Mouse (Mus musculus) left cerebral cortex, adult 8-10 months (tissue): ENCODE results near the gene Rflnb. TPM values are rescaled to one million over a fixed set of nuclear protein-coding genes. Genes with fewer than 3 reads are reported as not detected.
A peak's percentile ranks its signal among the peaks of the same experiment; 100 is the strongest.

Experiments
- DNase-seq, 2 experiments: peaks; one replicate each; pipeline ENCODE4 v3.0.0; 2022; ENCODE audit warnings: low spot score in 2 of 2
- total RNA-seq, 4 experiments: library from RNA; stranded (reverse); gene quantifications; 2 replicates each; pipeline ENCODE4 v1.2.4; 2022

The Rflnb gene
- total RNA-seq, result 1 to 10 TPM; 7.5 to 9.7 (median 8.9) TPM

DNA sequence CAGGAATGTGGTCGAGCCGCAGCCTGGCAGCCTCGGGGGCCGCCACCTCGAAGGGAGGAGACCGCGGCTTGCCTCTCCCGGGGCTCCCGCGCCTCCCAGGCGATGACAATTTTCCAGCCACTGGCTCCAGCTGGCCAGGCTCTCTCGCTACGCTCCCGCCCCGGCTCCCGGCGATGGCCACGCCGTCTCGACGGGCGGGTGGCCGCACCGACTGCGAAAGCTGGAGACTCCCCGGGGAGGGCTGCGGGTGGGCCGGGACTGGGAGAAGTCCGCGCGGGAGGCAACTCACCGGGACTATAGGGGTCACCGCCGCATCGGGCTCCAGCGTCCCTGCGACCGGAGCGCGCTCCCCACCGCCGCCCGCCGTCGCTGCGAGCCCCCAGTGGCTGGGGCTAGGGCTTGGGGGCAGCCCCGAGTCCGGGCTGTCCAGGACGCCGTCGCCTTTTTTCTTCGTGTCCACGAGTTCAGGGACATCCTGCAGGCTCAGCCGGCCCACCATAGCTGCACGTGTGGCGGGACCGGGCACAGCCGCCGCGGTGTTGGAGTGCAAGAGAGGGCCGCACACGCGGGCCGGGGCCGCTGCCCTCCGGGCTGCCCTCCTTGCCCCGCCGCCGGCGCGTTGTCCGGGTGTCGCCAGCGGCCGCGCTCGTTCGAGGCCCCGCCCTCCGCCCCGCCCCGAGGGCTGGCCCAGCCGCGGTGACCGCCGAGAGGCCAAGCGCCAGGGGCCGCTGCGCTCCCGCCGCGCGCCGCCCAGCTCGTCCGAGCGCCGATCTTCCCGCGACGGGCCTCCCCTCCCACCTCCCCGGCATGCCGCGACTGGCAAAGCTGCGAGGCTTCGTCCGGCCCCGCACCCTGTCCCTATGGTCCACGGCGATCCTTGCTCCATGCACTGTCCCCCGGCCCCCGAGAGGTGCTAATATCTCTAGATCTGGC is at the start of gene Rflnb:
Rflnb (minus strand) TSS at position 644 of the 933 bp plus-strand sequence.
- DNase-seq, result peak in 1 of 2 experiments; percentile 46

DNA sequence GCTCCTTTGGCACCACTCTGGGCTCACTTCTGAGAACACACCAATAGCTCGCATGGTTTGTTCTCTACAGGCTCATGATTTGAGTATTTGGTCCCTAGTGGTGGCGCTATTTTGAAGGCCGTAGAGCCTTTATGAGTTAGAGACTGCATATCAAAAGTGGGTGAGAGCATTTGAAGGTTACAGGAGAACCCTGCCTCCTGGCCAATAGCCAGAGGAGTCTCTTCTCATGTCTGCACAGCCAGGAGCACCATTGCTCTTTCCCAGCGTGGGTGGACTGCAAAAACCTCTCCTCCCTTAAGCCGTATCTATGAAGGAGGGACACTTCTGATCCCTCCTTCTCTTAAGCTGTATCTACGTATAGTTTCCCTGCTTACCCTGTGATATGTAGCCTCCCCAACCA is 49.8 kb upstream of the Rflnb start:
- no peak for DNase-seq

GRCm38 (mm10) chr11:76074296-76075093 is 46.9 kb upstream of the Rflnb start:
- DNase-seq, result no peak

GRCm38 (mm10) chr11:76069816-76070215 is 42.2 kb upstream of the Rflnb start:
- DNase-seq, result no peak

GRCm38 (mm10) chr11:76066563-76067156 is 39.1 kb upstream of the Rflnb start:
- no peak for DNase-seq

DNA sequence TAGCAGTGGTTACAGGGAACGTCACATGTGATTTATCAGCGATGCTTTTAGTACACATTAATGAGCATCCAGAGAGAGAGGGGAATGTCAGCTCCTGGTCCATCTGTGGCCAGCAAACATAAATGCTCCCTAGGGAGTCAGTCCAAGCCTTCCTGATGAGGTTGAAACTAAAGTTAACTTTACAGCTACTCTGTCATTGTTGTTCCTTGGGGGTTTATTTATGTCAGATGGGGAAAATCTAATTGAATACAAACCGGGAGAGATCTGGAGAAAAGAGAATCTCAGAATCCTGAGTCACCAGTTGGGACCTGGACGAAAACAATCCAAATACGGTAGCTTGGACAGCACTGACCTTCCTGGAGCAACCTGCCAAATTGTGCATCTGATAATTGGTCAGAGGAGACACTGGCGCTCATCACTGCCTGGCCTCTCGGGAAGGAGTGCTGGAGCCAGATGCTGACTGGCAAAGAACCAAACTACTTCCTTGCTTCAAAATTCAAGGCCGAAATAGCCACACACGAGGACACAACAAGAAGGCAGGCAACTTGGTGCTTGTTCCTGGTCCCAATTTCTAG is 38.0 kb upstream of the Rflnb start:
- DNase-seq, result no peak

GRCm38 (mm10) chr11:76064411-76064810 is 36.8 kb upstream of the Rflnb start:
- no peak for DNase-seq

DNA sequence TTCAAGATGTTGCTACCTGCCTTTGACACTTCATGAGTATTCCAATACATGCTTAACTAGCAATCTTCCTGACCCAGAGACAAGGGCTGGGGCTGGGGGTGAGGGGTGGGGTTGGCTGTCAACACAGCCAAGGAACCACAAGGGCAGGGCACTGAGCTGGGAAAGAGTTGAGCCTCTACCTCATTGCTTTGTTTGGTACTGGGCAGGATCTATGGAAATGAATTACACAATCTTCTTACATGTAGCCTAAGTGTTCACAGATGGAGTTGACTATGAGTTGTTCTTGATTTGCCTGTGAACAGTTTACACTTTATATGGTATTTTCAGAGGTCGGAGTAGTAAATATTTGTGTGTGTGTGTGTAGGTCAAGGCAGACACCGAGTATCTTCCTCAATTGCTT is 33.3 kb upstream of the Rflnb start:
- no peak for DNase-seq

- DNase-seq, result no peak
These were observed 32.4 kb upstream of the Rflnb start for GRCm38 (mm10) chr11:76059971-76060370.

GRCm38 (mm10) chr11:76056487-76056886 is 28.9 kb upstream of the Rflnb start:
- DNase-seq, result no peak

- DNase-seq, result no peak
These were observed 24.9 kb upstream of the Rflnb start for GRCm38 (mm10) chr11:76052496-76052895.

DNA sequence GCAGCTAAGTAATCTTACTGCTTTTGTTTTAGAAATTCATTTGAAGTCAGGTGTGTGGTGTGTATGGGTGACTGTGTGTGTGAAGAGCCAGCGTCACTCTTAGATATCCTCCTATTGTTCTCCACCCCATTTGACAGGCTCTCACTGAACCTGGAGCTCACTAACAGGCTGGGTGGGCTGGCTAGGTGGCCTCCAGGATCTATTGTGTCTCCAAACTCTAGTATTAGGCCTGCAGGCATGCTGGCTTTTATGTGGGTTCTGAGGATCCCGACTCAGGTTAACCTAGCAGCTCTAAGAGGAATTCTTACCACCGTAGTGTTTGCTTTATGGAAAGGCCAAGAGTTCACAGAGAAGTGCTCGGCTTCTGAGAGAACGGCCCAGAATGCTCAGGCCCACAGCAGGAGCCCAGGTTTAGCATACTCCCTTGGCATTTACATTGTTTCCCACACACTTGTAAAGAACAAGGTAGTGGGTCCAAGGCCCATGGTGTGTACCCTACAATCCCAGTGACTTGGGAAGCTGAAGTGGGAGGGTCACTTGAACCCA is 23.5 kb upstream of the Rflnb start:
- no peak for DNase-seq

- no peak for DNase-seq
These were observed 22.9 kb upstream of the Rflnb start for GRCm38 (mm10) chr11:76050509-76050908.

DNA sequence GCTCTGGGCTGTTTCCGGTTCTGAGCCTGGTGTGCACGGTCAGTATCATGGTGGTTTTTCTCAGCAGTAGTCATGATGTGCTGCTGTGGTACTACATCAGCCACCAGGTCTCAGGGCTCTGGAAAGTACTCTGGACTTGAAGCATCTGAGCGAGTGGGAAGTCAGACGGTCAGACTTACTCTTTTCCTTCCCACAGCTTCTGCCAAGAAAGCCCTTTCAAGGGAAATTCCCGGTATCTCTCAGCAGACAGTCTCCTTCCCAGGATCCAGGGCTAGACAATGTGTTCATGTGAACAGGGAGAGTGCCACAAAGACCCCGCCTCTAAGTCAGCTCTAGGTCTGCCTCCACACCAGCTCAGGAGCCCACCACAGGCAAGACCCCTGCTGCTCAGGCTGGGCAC is 17.8 kb upstream of the Rflnb start:
- no peak for DNase-seq

DNA sequence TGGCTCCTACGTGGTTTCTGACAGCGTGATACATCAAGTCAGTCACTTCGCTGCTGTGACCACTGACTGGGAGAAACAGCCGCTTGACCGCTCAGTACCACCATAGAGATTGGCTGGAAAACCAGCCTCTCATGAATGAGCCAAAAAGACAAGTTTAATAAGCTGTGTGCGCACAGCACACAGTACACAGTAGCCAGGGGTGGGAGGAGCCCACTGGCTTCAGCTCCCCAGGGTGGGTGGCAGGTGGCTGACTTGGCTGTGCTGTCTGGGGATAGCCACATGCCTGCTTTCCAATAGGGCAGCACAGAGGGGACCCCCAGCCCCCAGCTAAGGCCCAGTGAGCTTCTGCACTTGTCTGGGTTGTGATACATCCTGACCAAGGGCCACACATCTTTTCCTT is 16.9 kb upstream of the Rflnb start:
- no peak for DNase-seq

- DNase-seq, result peak in 1 of 2 experiments; percentile 67
These were observed 15.3 kb upstream of the Rflnb start for GRCm38 (mm10) chr11:76042882-76043281.

DNA sequence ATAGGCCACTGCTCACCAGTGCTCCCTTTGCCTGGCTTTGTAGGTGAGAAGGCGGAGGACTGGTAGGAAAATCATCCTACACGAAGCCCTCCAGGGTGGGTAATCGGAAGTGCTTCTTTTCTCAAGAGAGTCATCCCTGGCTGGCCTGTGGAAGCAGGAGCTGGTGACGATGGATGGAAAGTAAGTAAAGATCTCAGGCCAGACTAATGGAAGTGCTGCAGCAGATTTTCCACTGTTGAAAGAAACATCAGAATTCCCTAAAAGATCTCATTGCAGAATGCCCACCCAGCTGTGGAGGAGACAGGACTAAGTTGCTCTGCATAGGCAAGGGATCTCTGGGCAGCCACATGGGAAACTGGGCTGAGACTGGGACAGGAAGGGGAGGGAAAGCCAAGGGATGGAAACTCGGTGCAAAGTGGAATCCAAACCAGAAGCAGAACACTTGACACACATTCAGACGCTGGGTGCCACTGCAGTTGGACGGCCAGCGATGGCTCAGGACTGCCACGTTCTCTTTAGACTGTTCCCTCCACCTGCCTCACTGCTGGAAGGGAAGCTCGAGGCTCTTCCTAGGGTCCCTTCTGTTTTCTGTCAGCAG is 14.6 kb upstream of the Rflnb start:
- DNase-seq, result no peak

GRCm38 (mm10) chr11:76040761-76041376 is 13.3 kb upstream of the Rflnb start:
- DNase-seq, result no peak

- DNase-seq, result no peak
These were observed 12.5 kb upstream of the Rflnb start for GRCm38 (mm10) chr11:76040106-76040505.

- no peak for DNase-seq
These were observed 11.9 kb upstream of the Rflnb start for GRCm38 (mm10) chr11:76039271-76040053.
